Mouse (Mus musculus) activated CD4-positive, CD25-positive, alpha-beta regulatory T cell (primary cell): Measurements from ENCODE around the gene Kcnk4. TPM values are rescaled to one million over a fixed set of nuclear protein-coding genes. Genes with fewer than 3 reads are reported as not detected.

Experiments
- polyA plus RNA-seq, 2 experiments: library from polyadenylated mRNA; unstranded; fragments of 100-300 nt; shearing (Covaris generic); gene quantifications; one replicate each; pipeline ENCODE4 v1.2.1; 2017

The Kcnk4 gene
- polyA plus RNA-seq = under 1 TPM in 1 of 2 experiments, not detected in 1; 0.69 TPM

GRCm38 (mm10) chr19:6934195-6934977 is at the start of gene Kcnk4:
Gene Kcnk4, minus strand, starts transcription at chr19:6934515.

GRCm38 (mm10) chr19:6980381-6981093 is 46.2 kb upstream of the Kcnk4 start, which contains the start of gene Fkbp2:
Gene Fkbp2, minus strand, starts transcription at chr19:6980501.

GRCm38 (mm10) chr19:6975537-6976521 is 41.5 kb upstream of the Kcnk4 start, which contains the start of gene Plcb3:
Gene Plcb3, minus strand, starts transcription at chr19:6976470.

GRCm38 (mm10) chr19:6974211-6975205 is 40.2 kb upstream of the Kcnk4 start, which contains the start of gene Ppp1r14b:
Gene Ppp1r14b, plus strand, starts transcription at chr19:6974968.

GRCm38 (mm10) chr19:6942249-6942691 is 8.0 kb upstream of the Kcnk4 start, which contains the start of gene Gpr137:
Gene Gpr137, minus strand, starts transcription at chr19:6942480.

GRCm38 (mm10) chr19:6941372-6942248 is 7.3 kb upstream of the Kcnk4 start, which contains the start of gene Bad:
Gene Bad, plus strand, starts transcription at chr19:6941861.

GRCm38 (mm10) chr19:6925307-6925573 is 9.1 kb downstream of the Kcnk4 start, which contains the start of gene Catsperz:
Gene Catsperz, minus strand, starts transcription at chr19:6925380.

GRCm38 (mm10) chr19:6921647-6922567 is 12.4 kb downstream of the Kcnk4 start, which contains the start of gene Esrra:
Gene Esrra, minus strand, starts transcription at chr19:6921813.

GRCm38 (mm10) chr19:6909507-6910289 is 24.6 kb downstream of the Kcnk4 start, which contains the start of the genes Trmt112 and Prdx5:
Gene Trmt112, plus strand, starts transcription at chr19:6909698.
Gene Prdx5, minus strand, starts transcription at chr19:6910106.

Other genes with a start within 250 kb of the Kcnk4 start
- 10 to 100 TPM; 32.1 to 47.3 TPM for gene Rps6ka4, start 93.9 kb downstream of the Kcnk4 start, polyA plus RNA-seq
- gene Ccdc88b, start 76.3 kb downstream of the Kcnk4 start, polyA plus RNA-seq = 10 to 100 TPM; 30.5 to 40.5 TPM
- 100 to 1,000 TPM; 129 to 191 TPM for gene Trmt112, start 24.8 kb downstream of the Kcnk4 start, polyA plus RNA-seq
- 100 to 1,000 TPM; 217 to 252 TPM for gene Prdx5, start 24.4 kb downstream of the Kcnk4 start, polyA plus RNA-seq
- gene Esrra, start 12.7 kb downstream of the Kcnk4 start, polyA plus RNA-seq = 10 to 100 TPM; 23.4 to 32.9 TPM
- gene Catsperz, start 9.1 kb downstream of the Kcnk4 start, polyA plus RNA-seq = under 1 TPM in 1 of 2 experiments, not detected in 1; 0.33 TPM
- 10 to 100 TPM; 42.6 to 47.0 TPM for gene Bad, start 7.3 kb upstream of the Kcnk4 start, polyA plus RNA-seq
- 10 to 100 TPM in 1 of 2 experiments, 1 to 10 TPM in 1; 9.9 to 16.8 TPM for gene Gpr137, start 8.0 kb upstream of the Kcnk4 start, polyA plus RNA-seq
- 100 to 1,000 TPM; 131 to 187 TPM for gene Ppp1r14b, start 40.5 kb upstream of the Kcnk4 start, polyA plus RNA-seq
- gene Plcb3, start 42.0 kb upstream of the Kcnk4 start, polyA plus RNA-seq = 10 to 100 TPM; 13.2 to 40.9 TPM
- 10 to 100 TPM; 38.9 to 52.9 TPM for gene Fkbp2, start 46.0 kb upstream of the Kcnk4 start, polyA plus RNA-seq
- gene Vegfb, start 53.1 kb upstream of the Kcnk4 start, polyA plus RNA-seq = 1 to 10 TPM; 6.6 to 6.7 TPM
- gene Dnajc4, start 58.1 kb upstream of the Kcnk4 start, polyA plus RNA-seq = 10 to 100 TPM; 39.0 to 42.5 TPM
- 10 to 100 TPM; 22.2 to 30.1 TPM for gene Nudt22, start 61.6 kb upstream of the Kcnk4 start, polyA plus RNA-seq
- 1 to 10 TPM; 5.4 to 5.7 TPM for gene Trpt1, start 61.6 kb upstream of the Kcnk4 start, polyA plus RNA-seq
- gene Fermt3, start 85.0 kb upstream of the Kcnk4 start, polyA plus RNA-seq = 100 to 1,000 TPM; 317 to 350 TPM
- gene Stip1, start 105.5 kb upstream of the Kcnk4 start, polyA plus RNA-seq = 100 to 1,000 TPM; 136 to 151 TPM
- 10 to 100 TPM in 1 of 2 experiments, 1 to 10 TPM in 1; 9.7 to 21.0 TPM for gene Macrod1, start 122.3 kb upstream of the Kcnk4 start, polyA plus RNA-seq
- gene Flrt1, start 171.2 kb upstream of the Kcnk4 start, polyA plus RNA-seq = not detected